Mouse (Mus musculus) erythroid progenitor cell, adult 5-6 weeks (primary cell): ENCODE measurements around the gene Mcrs1. TPM values are rescaled to one million over a fixed set of nuclear protein-coding genes. Genes with fewer than 3 reads are reported as not detected.

Experiments
- ATAC-seq: replicated peaks from 2 replicates; pipeline ENCODE4 v1.8.0; 2016; ENCODE audit warnings: moderate number of reproducible peaks, mild to moderate bottlenecking, moderate TSS enrichment, inconsistent platforms; ENCODE audit not compliant: poor library complexity, low FRiP score, severe bottlenecking
- total RNA-seq, 2 experiments: library from RNA; stranded (forward) in 1 of 2; stranded (reverse) in 1 of 2; fragments of 150-400 nt in 1 of 2; fragments of 186-747, 209-891 nt in 1 of 2; gene quantifications; 2 replicates each; pipeline versions ENCODE4 v1.2.3 to v1.2.4; 2015 to 2017; ENCODE audit warnings: low replicate concordance in 2 of 2

Gene Mcrs1
- total RNA-seq, 2 experiments from 2014 or later: 13.4 to 26.4 TPM

GRCm38 (mm10) chr15:99217630-99218029, 34.1 kb downstream of the Mcrs1 start:
- no peak for ATAC-seq

DNA sequence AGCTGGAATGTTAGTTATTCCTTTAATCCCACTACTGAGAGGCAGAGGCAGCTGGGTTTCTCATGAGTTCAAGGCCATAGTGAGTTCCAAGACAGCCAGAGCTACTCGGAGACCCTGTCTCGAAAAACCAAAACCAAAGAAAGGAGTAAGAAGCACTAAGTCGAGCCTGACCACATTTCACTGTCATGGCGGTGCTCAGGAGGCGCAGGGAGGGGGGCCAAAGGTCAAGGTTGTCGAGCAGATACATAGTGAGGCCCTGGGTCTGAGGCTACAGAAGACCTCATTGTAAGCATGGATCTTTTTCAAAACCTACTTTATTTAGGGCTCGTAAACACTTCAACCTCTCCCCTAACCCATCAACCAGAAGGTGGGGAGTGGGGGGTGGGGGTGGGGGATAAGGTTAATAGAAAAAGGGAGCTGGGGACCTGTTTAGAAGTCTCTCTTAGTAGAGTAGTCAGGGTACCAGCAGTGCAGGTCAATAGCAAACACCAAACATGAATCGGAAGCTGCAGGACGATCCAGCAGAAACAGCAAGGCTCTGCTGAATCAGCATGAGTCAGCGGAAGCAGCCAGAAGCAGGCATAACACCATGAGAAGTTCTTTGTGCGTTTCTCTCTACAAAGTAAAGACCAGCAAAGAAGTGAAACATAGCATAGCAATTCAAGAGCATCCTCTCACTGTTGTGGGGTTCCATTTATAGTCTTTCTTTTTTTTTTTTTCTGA, 35.9 kb downstream of the Mcrs1 start:
- no peak for ATAC-seq

GRCm38 (mm10) chr15:99214941-99215340, 36.8 kb downstream of the Mcrs1 start:
- ATAC-seq: no peak

DNA sequence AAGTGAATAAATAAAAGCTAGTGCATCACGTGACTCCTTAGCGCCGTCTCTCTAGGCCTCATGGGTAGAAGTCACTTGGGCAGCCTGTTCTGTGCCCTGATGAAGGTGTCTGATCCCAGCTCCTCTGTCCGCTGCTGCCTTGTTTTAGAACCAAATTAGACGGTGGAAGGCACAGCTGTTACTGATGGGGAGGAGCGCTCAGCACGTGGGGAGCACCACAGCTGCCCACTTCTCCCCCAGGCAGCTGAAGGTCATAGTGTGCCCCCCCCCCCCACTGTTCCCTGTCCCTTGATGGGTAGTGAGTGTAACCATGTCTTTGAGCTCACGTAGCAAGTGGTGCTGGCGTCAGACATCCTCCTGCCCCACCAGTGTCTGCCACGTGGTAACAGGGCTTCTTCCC, 38.6 kb downstream of the Mcrs1 start:
- ATAC-seq: no peak

DNA sequence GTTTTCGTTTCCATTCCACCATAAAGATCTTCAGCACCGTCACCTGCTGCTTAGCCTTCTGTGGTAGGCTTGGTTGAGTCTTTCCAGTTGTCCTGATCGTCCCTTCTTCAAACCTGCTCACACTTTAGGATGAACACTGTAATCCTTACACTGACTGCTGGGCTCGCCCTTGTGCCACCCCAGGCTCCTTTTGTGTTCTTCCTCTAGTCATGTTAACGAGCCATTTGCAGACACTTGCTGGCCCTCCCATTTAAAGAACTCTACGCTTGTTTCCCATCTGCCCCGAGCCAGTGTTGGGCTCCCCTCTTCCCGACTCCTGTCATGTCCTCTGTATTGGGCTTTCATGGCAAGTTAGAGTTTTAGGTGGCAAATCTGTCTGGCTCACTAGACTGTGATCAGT, 45.8 kb downstream of the Mcrs1 start:
- ATAC-seq: no peak

GRCm38 (mm10) chr15:99198761-99199160, 53.0 kb downstream of the Mcrs1 start:
- ATAC-seq: no peak

GRCm38 (mm10) chr15:99195043-99195442, 56.7 kb downstream of the Mcrs1 start:
- ATAC-seq: no peak

GRCm38 (mm10) chr15:99194358-99194757, 57.4 kb downstream of the Mcrs1 start:
- no peak for ATAC-seq

Other genes with a start within 250 kb of the Mcrs1 start
- gene Tuba1c, start 222.1 kb downstream of the Mcrs1 start, total RNA-seq (2015; ENCODE audit: low replicate concordance): 637 and 660 TPM in 2 replicates
- gene Tuba1c, start 222.1 kb downstream of the Mcrs1 start, total RNA-seq (2017; ENCODE audit: low replicate concordance): 271 and 335 TPM in 2 replicates
- gene Prph, start 196.8 kb downstream of the Mcrs1 start, total RNA-seq (2015; ENCODE audit: low replicate concordance): not detected in 2 replicates
- gene Prph, start 196.8 kb downstream of the Mcrs1 start, total RNA-seq (2017; ENCODE audit: low replicate concordance): not detected in 2 replicates
- gene Troap, start 177.4 kb downstream of the Mcrs1 start, total RNA-seq (2015; ENCODE audit: low replicate concordance): 152 and 157 TPM in 2 replicates
- gene Troap, start 177.4 kb downstream of the Mcrs1 start, total RNA-seq (2017; ENCODE audit: low replicate concordance): 126 and 180 TPM in 2 replicates
- gene C1ql4, start 164.1 kb downstream of the Mcrs1 start, total RNA-seq (2015; ENCODE audit: low replicate concordance): not detected in 2 replicates
- gene C1ql4, start 164.1 kb downstream of the Mcrs1 start, total RNA-seq (2017; ENCODE audit: low replicate concordance): not detected in 2 replicates
- gene Dnajc22, start 158.8 kb downstream of the Mcrs1 start, total RNA-seq (2015; ENCODE audit: low replicate concordance): not detected in 2 replicates
- not detected in 2 replicates for gene Dnajc22, start 158.8 kb downstream of the Mcrs1 start, total RNA-seq (2017; ENCODE audit: low replicate concordance)
- not detected in 2 replicates for gene Spats2, start 126.0 kb downstream of the Mcrs1 start, total RNA-seq (2015; ENCODE audit: low replicate concordance)
- 0.51 TPM in 1 of 2 replicates, not detected in the other for gene Spats2, start 126.0 kb downstream of the Mcrs1 start, total RNA-seq (2017; ENCODE audit: low replicate concordance)
- not detected in 2 replicates for gene Kcnh3, start 27.1 kb downstream of the Mcrs1 start, total RNA-seq (2015; ENCODE audit: low replicate concordance)
- not detected in 2 replicates for gene Kcnh3, start 27.1 kb downstream of the Mcrs1 start, total RNA-seq (2017; ENCODE audit: low replicate concordance)
- gene Prpf40b, start 43.1 kb upstream of the Mcrs1 start, total RNA-seq (2015; ENCODE audit: low replicate concordance): 4.0 TPM in 1 of 2 replicates, not detected in the other
- 1.0 TPM in 1 of 2 replicates, not detected in the other for gene Prpf40b, start 43.1 kb upstream of the Mcrs1 start, total RNA-seq (2017; ENCODE audit: low replicate concordance)
- not detected in 2 replicates for gene Fam186b, start 43.9 kb upstream of the Mcrs1 start, total RNA-seq (2015; ENCODE audit: low replicate concordance)
- gene Fam186b, start 43.9 kb upstream of the Mcrs1 start, total RNA-seq (2017; ENCODE audit: low replicate concordance): not detected in 2 replicates
- 3.6 and 5.0 TPM in 2 replicates for gene Fmnl3, start 118.5 kb upstream of the Mcrs1 start, total RNA-seq (2015; ENCODE audit: low replicate concordance)
- gene Fmnl3, start 118.5 kb upstream of the Mcrs1 start, total RNA-seq (2017; ENCODE audit: low replicate concordance): 1.5 and 2.7 TPM in 2 replicates
- gene Tmbim6, start 140.9 kb upstream of the Mcrs1 start, total RNA-seq (2015; ENCODE audit: low replicate concordance): 179 and 219 TPM in 2 replicates
- gene Tmbim6, start 140.9 kb upstream of the Mcrs1 start, total RNA-seq (2017; ENCODE audit: low replicate concordance): 95.3 and 151 TPM in 2 replicates
- gene Nckap5l, start 205.8 kb upstream of the Mcrs1 start, total RNA-seq (2015; ENCODE audit: low replicate concordance): 0.84 TPM in 1 of 2 replicates, not detected in the other
- not detected in 2 replicates for gene Nckap5l, start 205.8 kb upstream of the Mcrs1 start, total RNA-seq (2017; ENCODE audit: low replicate concordance)
- 1.3 and 1.4 TPM in 2 replicates for gene Bcdin3d, start 222.8 kb upstream of the Mcrs1 start, total RNA-seq (2015; ENCODE audit: low replicate concordance)
- gene Bcdin3d, start 222.8 kb upstream of the Mcrs1 start, total RNA-seq (2017; ENCODE audit: low replicate concordance): 0.51 and 1.3 TPM in 2 replicates